Mouse (Mus musculus) embryonic facial prominence, embryonic 11.5 days (tissue): ENCODE data around the gene Rpl3l. TPM values are rescaled to one million over a fixed set of nuclear protein-coding genes. Genes with fewer than 3 reads are reported as not detected.

ENCODE experiments used
- ATAC-seq: fragments of 200-750 bp; cut with Nextera tagmentation; replicated peaks from 2 replicates; pipeline ENCODE4 v1.8.0; 2017; ENCODE audit warnings: low read depth; ENCODE audit not compliant: insufficient number of reproducible peaks, low FRiP score, low TSS enrichment
- DNase-seq: peaks from one replicate; pipeline ENCODE4 v3.0.0-alpha.2; 2015; ENCODE audit warnings: low spot score
- H3K27ac ChIP-seq: fragments of 300-500 bp; sonication (generic); replicated peaks from 2 replicates; pipeline ENCODE4 v1.5.1; 2014; ENCODE audit warnings: mild to moderate bottlenecking, low read depth, low read length, control low read depth
- H3K27me3 ChIP-seq: fragments of 300-500 bp; sonication (generic); 2 replicates; pipeline ENCODE4 v1.6.1; 2014; ENCODE audit warnings: mild to moderate bottlenecking, low read length, moderate library complexity, mixed read lengths; ENCODE audit not compliant: control insufficient read depth, insufficient read depth
- H3K36me3 ChIP-seq: fragments of 300-500 bp; sonication (generic); replicated peaks from 2 replicates; pipeline ENCODE4 v1.6.1; 2014; ENCODE audit warnings: low read depth, mild to moderate bottlenecking, low read length, moderate library complexity, mixed read lengths; ENCODE audit not compliant: control insufficient read depth, insufficient read depth
- H3K4me1 ChIP-seq: fragments of 300-500 bp; sonication (generic); 2 replicates; pipeline ENCODE4 v1.6.1; 2014; ENCODE audit warnings: low read length, mixed read lengths; ENCODE audit not compliant: control insufficient read depth, insufficient read depth
- H3K4me2 ChIP-seq: fragments of 300-500 bp; sonication (generic); 2 replicates; pipeline ENCODE4 v1.6.1; 2014; ENCODE audit warnings: low read depth, mild to moderate bottlenecking, control low read depth, low read length, moderate library complexity
- H3K4me3 ChIP-seq: fragments of 300-500 bp; sonication (generic); 2 replicates; pipeline ENCODE4 v1.5.1; 2014; ENCODE audit warnings: low read depth, low read length, control low read depth
- H3K9ac ChIP-seq: fragments of 300-500 bp; sonication (generic); replicated peaks from 2 replicates; pipeline ENCODE4 v1.6.1; 2014; ENCODE audit warnings: mild to moderate bottlenecking, control low read depth, low read length
- H3K9me3 ChIP-seq: fragments of 300-500 bp; sonication (generic); replicated peaks from 2 replicates; pipeline ENCODE4 v1.6.1; 2016; ENCODE audit warnings: mild to moderate bottlenecking, low read length, inconsistent platforms, mixed read lengths; ENCODE audit not compliant: control insufficient read depth
- WGBS: fragments of 180-500 bp; shearing (Covaris S2); extraction: QIAGEN DNeasy Blood & Tissue Kit; methylation state at CpG from one replicate; pipeline ENCODE4 v1.1.7; 2014; 5-methylcytosine and 5-hydroxymethylcytosine counted together
- polyA plus RNA-seq: library from polyadenylated mRNA; unstranded; fragments of >200 nt; fragmentation: Nextera tagmentation; extraction: Ambion mirVana; gene quantifications from 2 replicates; pipeline ENCODE4 v1.2.1, GENCODE M21; 2014

Gene Rpl3l
- polyA plus RNA-seq, 1 experiment from 2014 or later = not detected

DNA sequence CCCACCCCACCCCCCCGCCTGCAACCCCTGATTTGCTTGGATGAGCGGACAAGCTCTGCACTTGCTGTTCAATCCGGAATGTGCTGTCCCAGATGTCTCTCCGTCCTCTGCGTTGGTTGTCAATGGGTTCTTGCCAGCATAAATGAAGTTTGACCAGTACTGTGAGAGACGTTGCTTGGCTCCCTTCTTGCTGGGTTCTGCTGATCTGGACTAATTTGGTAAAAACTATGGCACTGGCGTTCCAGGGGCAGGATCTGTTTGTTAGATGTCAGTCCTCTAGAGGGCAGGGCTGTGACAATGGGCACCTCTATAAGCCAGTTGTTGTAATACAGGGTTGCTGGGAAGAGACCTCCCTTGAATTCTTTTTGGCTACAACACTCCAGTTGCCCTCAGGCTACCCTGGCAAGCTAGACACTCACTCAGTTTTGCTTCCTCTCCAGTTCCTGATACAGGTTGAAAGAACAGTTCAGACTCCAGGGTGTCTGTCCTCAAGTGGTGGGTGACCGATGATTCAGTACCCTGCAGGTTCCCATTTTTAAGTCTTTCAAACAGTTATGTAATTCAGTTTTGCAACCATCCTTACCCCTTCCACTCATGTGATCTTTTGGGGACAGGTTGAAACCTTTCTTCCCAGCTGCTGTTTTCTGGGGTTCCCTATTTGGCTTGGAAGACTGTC is 9.7 kb downstream of the Rpl3l start:
- Histone ChIP-seq H3K9me3 (no peaks in the 10 kb centered on the region), H3K27me3 (no peaks in the 10 kb centered on the region), H3K4me2 (peak overlapping the region; percentile 73), H3K4me1 (no peaks in the 10 kb centered on the region), H3K36me3 (no peaks in the 10 kb centered on the region), H3K27ac (no peak overlapping the region), H3K9ac (no peak overlapping the region), H3K4me3 (peak overlapping the region; percentile 59)
- DNase-seq (peak; percentile 6), ATAC-seq (no peak)
- 27% methylated on average over 8 of the region's 8 CpGs for WGBS

GRCm38 (mm10) chr17:24738238-24738637 is 10.6 kb downstream of the Rpl3l start:
- no peak overlapping the region for H3K4me2 ChIP-seq
- no peak overlapping the region for H3K4me3 ChIP-seq
- no peaks in the 10 kb centered on the region for H3K9me3 ChIP-seq
- H3K36me3 ChIP-seq = no peaks in the 10 kb centered on the region
- H3K27ac ChIP-seq = no peak overlapping the region
- H3K9ac ChIP-seq = no peak overlapping the region
- WGBS = 89% methylated on average over 4 of the region's 4 CpGs
- H3K27me3 ChIP-seq = no peaks in the 10 kb centered on the region
- no peak for DNase-seq
- H3K4me1 ChIP-seq = no peaks in the 10 kb centered on the region
- no peak for ATAC-seq

DNA sequence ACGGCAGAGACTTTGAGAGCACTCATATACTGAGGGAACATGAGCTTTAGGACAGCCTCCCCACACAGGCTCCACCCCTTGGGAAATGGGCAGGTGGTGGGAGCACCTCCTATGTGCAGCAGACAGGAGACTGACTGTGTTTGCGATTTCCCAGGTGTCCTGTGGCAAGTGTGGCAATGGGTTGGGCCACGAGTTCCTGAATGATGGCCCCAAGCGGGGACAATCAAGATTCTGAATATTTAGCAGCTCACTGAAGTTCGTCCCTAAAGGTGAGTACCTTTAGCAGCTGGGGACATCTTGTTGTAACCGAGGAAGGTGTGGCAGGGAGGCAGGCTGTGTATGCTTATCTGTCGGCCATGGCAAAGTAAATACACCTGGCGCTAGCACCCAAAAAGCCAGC is 12.3 kb downstream of the Rpl3l start:
- H3K36me3 ChIP-seq = no peaks in the 10 kb centered on the region
- DNase-seq (no peak), ATAC-seq (no peak)
- no peak overlapping the region for H3K4me3 ChIP-seq
- H3K9ac ChIP-seq = no peak overlapping the region
- H3K4me2 ChIP-seq = no peak overlapping the region
- H3K9me3 ChIP-seq = no peaks in the 10 kb centered on the region
- 89% methylated on average over 8 of the region's 8 CpGs for WGBS
- no peaks in the 10 kb centered on the region for H3K4me1 ChIP-seq
- H3K27me3 ChIP-seq = no peaks in the 10 kb centered on the region
- no peak overlapping the region for H3K27ac ChIP-seq

DNA sequence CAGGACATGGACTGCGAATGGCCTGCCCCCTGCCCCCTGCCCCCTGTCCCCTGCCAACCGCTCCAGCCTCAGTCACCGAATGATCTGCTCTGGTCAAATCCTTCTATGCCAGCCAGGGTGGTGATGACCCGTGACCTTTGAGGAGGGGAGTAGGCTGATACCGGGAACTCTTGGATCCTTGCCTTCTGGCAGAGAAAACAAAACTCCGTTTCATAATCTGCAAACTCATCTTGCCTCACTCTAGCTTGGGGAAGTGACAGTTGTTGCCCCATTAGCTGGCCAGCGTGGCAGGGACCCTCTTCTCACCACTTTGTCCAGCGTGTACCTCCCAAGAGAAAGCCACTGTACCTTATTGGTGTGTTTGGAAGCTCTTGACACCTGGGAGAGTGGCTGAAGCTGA is 14.7 kb downstream of the Rpl3l start:
- Histone ChIP-seq H3K4me2 (no peak overlapping the region), H3K4me3 (no peak overlapping the region), H3K9me3 (no peaks in the 10 kb centered on the region), H3K9ac (no peak overlapping the region), H3K36me3 (no peaks in the 10 kb centered on the region), H3K4me1 (peaks cover 2% of the 10 kb centered on the region; the same call in 1 of the 2 replicates), H3K27me3 (no peaks in the 10 kb centered on the region), H3K27ac (no peak overlapping the region)
- no peak for ATAC-seq
- no peak for DNase-seq
- WGBS = 79% methylated on average over 8 of the region's 8 CpGs

DNA sequence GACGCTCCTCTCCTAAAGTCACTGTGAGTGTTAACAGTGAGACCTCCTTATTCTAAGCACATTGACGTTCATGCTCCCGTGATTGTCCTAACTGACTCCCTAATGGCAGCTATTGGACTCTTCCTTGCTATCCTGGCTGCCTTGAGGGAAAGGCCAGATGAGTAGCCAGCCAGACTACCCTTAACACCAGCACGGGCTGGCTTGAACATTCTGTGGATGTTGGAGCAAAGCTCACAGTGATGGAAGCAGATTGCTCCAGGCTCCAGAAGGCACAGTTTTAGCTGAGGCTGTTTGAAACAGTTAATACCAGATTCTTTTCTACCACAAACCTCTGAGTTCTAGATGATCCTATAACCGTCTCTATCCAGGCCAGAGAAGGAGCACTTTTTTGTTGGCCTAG is 16.3 kb downstream of the Rpl3l start:
- Histone ChIP-seq H3K27ac (no peak overlapping the region), H3K4me2 (no peak overlapping the region), H3K9me3 (no peaks in the 10 kb centered on the region), H3K4me1 (peaks cover 2% of the 10 kb centered on the region; the same call in 1 of the 2 replicates), H3K27me3 (no peaks in the 10 kb centered on the region), H3K9ac (no peak overlapping the region), H3K4me3 (no peak overlapping the region), H3K36me3 (no peaks in the 10 kb centered on the region)
- ATAC-seq (no peak), DNase-seq (no peak)
- WGBS = 78% methylated on average over 5 of the region's 5 CpGs

GRCm38 (mm10) chr17:24744381-24744780 is 16.8 kb downstream of the Rpl3l start:
- no peak for ATAC-seq
- no peak for DNase-seq
- Histone ChIP-seq H3K4me2 (no peak overlapping the region), H3K27ac (no peak overlapping the region), H3K36me3 (no peaks in the 10 kb centered on the region), H3K4me1 (peaks cover 2% of the 10 kb centered on the region; the same call in 1 of the 2 replicates), H3K9ac (no peak overlapping the region), H3K9me3 (no peaks in the 10 kb centered on the region), H3K27me3 (no peaks in the 10 kb centered on the region), H3K4me3 (no peak overlapping the region)
- 66% methylated on average over 3 of the region's 3 CpGs for WGBS

DNA sequence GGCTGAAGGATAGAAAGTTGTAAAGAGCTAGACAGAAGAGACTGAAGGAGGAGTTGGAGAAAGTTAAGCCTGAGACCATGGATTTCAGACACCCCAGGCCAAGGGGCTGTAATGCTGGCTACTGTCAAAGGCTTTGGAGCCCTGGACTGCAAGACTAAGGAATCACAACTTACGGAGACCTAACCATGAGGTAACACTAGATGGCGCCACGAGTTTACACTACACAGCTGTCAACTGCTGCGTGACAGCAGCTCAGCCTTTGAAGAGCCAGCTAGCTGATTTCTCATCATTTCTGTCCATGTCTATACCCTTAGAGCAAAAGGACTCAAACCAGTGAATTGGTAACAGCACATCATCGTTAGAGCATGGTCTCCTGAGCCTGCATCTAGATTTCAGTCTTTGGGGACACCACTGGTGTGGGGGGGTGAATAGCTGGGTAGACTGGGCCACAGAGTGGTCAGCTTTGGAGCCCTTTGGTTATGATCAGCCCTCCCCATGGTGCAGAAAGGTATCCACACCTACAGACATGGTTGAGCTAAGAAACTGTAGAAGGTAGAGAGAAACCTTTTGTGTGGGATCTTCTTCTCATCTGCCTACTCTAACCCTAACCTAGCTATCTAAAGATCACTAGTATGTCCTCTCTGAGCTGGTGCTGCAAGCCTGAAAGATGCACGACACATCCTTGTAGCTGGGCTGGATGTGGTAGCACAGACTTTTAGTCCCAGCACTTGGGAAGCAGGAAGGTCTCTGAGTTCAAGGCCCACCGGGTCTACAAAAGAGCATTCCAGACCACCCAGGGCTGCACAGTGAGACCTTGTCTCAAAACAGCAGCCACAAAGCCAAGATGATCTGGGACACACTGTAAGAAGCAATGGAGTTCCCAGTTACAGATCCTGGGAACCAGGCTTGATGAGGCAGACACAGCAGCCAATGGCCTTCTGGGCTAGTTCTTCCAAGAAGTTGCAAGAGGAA is 18.2 kb downstream of the Rpl3l start:
- no peak overlapping the region for H3K4me2 ChIP-seq
- WGBS = 21% methylated on average over 7 of the region's 7 CpGs

GRCm38 (mm10) chr17:24746986-24747385 is 19.4 kb downstream of the Rpl3l start:
- H3K4me1 ChIP-seq = peaks cover 2% of the 10 kb centered on the region; the same call in 1 of the 2 replicates
- H3K9ac ChIP-seq = no peak overlapping the region
- no peak overlapping the region; the same call in 1 of the 2 replicates for H3K27ac ChIP-seq
- DNase-seq = no peak
- H3K9me3 ChIP-seq = no peaks in the 10 kb centered on the region
- H3K4me2 ChIP-seq = no peak overlapping the region
- ATAC-seq = 0 out of 2 replicates have a peak, but pooled peaks have one; percentile 27
- H3K36me3 ChIP-seq = no peaks in the 10 kb centered on the region
- H3K27me3 ChIP-seq = peaks cover 17% of the 10 kb centered on the region
- 39% methylated on average over 4 of the region's 4 CpGs for WGBS
- H3K4me3 ChIP-seq = no peak overlapping the region

More for the DNA sequence above, 18.2 kb downstream of the Rpl3l start:
- H3K27me3 ChIP-seq = peaks cover 9% of the 10 kb centered on the region
- H3K27ac ChIP-seq = no peak overlapping the region
- no peaks in the 10 kb centered on the region for H3K36me3 ChIP-seq
- no peak overlapping the region for H3K9ac ChIP-seq
- peaks cover 2% of the 10 kb centered on the region; the same call in 1 of the 2 replicates for H3K4me1 ChIP-seq
- DNase-seq = peak; percentile 95
- H3K9me3 ChIP-seq = no peaks in the 10 kb centered on the region
- H3K4me3 ChIP-seq = no peak overlapping the region
- 0 out of 2 replicates have a peak, but pooled peaks have one; percentile 20 for ATAC-seq
